Mouse (Mus musculus) MEL (cell line): ENCODE results near the gene Rpl29. TPM values are rescaled to one million over a fixed set of nuclear protein-coding genes. Genes with fewer than 3 reads are reported as not detected.

Source experiments
- BHLHE40 ChIP-seq: IDR thresholded peaks from 2 replicates; pipeline ENCODE4 v1.6.1; 2012; ENCODE audit warnings: low read depth, mild to moderate bottlenecking, inconsistent platforms, low read length, improper control_type of control experiment, borderline replicate concordance
- CHD1 ChIP-seq: IDR thresholded peaks from 2 replicates; pipeline ENCODE4 v1.6.1; 2012; ENCODE audit warnings: low read depth, mild to moderate bottlenecking, inconsistent platforms, low read length, improper control_type of control experiment
- CTCF ChIP-seq, 3 experiments: IDR thresholded peaks in 2 of 3; conservative IDR thresholded peaks in 1 of 3; 2 replicates each; pipeline ENCODE4 v1.5.1; 2011 to 2012; ENCODE audit warnings: low read length in 3 of 3, low read depth in 2 of 3, mild to moderate bottlenecking in 2 of 3, improper control_type of control experiment in 1 of 3, inconsistent platforms in 1 of 3, mixed read lengths in 1 of 3, moderate library complexity in 1 of 3; ENCODE audit not compliant: control insufficient read depth in 1 of 3, insufficient read depth in 1 of 3, poor library complexity in 1 of 3, severe bottlenecking in 1 of 3
- E2F4 ChIP-seq: IDR thresholded peaks from 2 replicates; pipeline ENCODE4 v1.6.1; 2011; ENCODE audit warnings: low read depth, low read length, improper control_type of control experiment, borderline replicate concordance
- ELF1 ChIP-seq: IDR thresholded peaks from 2 replicates; pipeline ENCODE4 v1.6.1; 2014; ENCODE audit warnings: low read depth, mild to moderate bottlenecking, inconsistent platforms, low read length, improper control_type of control experiment, moderate library complexity
- ETS1 ChIP-seq: IDR thresholded peaks from 2 replicates; pipeline ENCODE4 v1.6.1; 2012; ENCODE audit warnings: low read depth, mild to moderate bottlenecking, inconsistent platforms, low read length, improper control_type of control experiment, moderate library complexity
- GABPA ChIP-seq: IDR thresholded peaks from 2 replicates; pipeline ENCODE4 v1.6.1; 2012; ENCODE audit warnings: low read depth, mild to moderate bottlenecking, inconsistent platforms, low read length, improper control_type of control experiment, moderate library complexity
- GATA1 ChIP-seq: IDR thresholded peaks from 2 replicates; pipeline ENCODE4 v1.6.1; 2011; ENCODE audit warnings: low read depth, low read length, improper control_type of control experiment
- HCFC1 ChIP-seq: IDR thresholded peaks from 2 replicates; pipeline ENCODE4 v1.6.1; 2012; ENCODE audit warnings: low read depth, mild to moderate bottlenecking, inconsistent platforms, low read length, improper control_type of control experiment, moderate library complexity
- JUND ChIP-seq: IDR thresholded peaks from 2 replicates; pipeline ENCODE4 v1.6.1; 2011; ENCODE audit warnings: low read depth, mild to moderate bottlenecking, improper control_type of control experiment, low read length
- MEF2A ChIP-seq: IDR thresholded peaks from 2 replicates; pipeline ENCODE4 v1.6.1; 2014; ENCODE audit warnings: low read depth, mild to moderate bottlenecking, inconsistent platforms, low read length, improper control_type of control experiment; ENCODE audit not compliant: poor library complexity, insufficient replicate concordance, severe bottlenecking; ENCODE audit errors: extremely low read depth
- MXI1 ChIP-seq: IDR thresholded peaks from 2 replicates; pipeline ENCODE4 v1.6.1; 2011; ENCODE audit warnings: mild to moderate bottlenecking, low read depth, low read length, improper control_type of control experiment
- MYB ChIP-seq: IDR thresholded peaks from 2 replicates; pipeline ENCODE4 v1.6.1; 2011; ENCODE audit warnings: mild to moderate bottlenecking, low read depth, low read length, improper control_type of control experiment
- MYC ChIP-seq: IDR thresholded peaks from 2 replicates; pipeline ENCODE4 v1.6.1; 2011; ENCODE audit warnings: low read depth, mild to moderate bottlenecking, low read length, improper control_type of control experiment, moderate library complexity
- NELFE ChIP-seq: IDR thresholded peaks from 2 replicates; pipeline ENCODE4 v1.6.1; 2011; ENCODE audit warnings: low read depth, low read length, improper control_type of control experiment
- POLR2AphosphoS2 ChIP-seq: IDR thresholded peaks from 2 replicates; pipeline ENCODE4 v1.6.1; 2011; ENCODE audit warnings: low read length, improper control_type of control experiment
- RAD21 ChIP-seq: IDR thresholded peaks from 2 replicates; pipeline ENCODE4 v1.6.1; 2011; ENCODE audit warnings: mild to moderate bottlenecking, low read depth, low read length, improper control_type of control experiment
- RCOR1 ChIP-seq: IDR thresholded peaks from 2 replicates; pipeline ENCODE4 v1.6.1; 2012; ENCODE audit warnings: low read depth, mild to moderate bottlenecking, inconsistent platforms, low read length, improper control_type of control experiment
- SIN3A ChIP-seq: IDR thresholded peaks from 2 replicates; pipeline ENCODE4 v1.6.1; 2012; ENCODE audit warnings: low read length, improper control_type of control experiment, inconsistent platforms
- SMC3 ChIP-seq: IDR thresholded peaks from 2 replicates; pipeline ENCODE4 v1.6.1; 2011; ENCODE audit warnings: low read depth, low read length, improper control_type of control experiment
- UBTF ChIP-seq: IDR thresholded peaks from 2 replicates; pipeline ENCODE4 v1.6.1; 2012; ENCODE audit warnings: low read depth, mild to moderate bottlenecking, inconsistent platforms, low read length, improper control_type of control experiment, moderate library complexity, borderline replicate concordance; ENCODE audit not compliant: insufficient read depth
- USF1 ChIP-seq: IDR thresholded peaks from 2 replicates; pipeline ENCODE4 v1.6.1; 2014; ENCODE audit warnings: low read depth, mild to moderate bottlenecking, inconsistent platforms, low read length, improper control_type of control experiment, moderate library complexity
- ZKSCAN1 ChIP-seq: IDR thresholded peaks from 2 replicates; pipeline ENCODE4 v1.6.1; 2012; ENCODE audit warnings: low read depth, mild to moderate bottlenecking, inconsistent platforms, low read length, improper control_type of control experiment, moderate library complexity
- ZMIZ1 ChIP-seq: IDR thresholded peaks from 2 replicates; pipeline ENCODE4 v1.6.1; 2012; ENCODE audit warnings: low read depth, mild to moderate bottlenecking, inconsistent platforms, low read length, improper control_type of control experiment, moderate library complexity
- polyA plus RNA-seq, 2 experiments: library from polyadenylated mRNA; stranded (reverse) in 1 of 2; unstranded in 1 of 2; fragments of >175 nt in 1 of 2; fragments of >200 nt in 1 of 2; gene quantifications; 2 replicates each; pipeline versions ENCODE4 v1.2.1 to v1.2.4; 2012; ENCODE audit warnings: low replicate concordance in 2 of 2, low read depth in 1 of 2; ENCODE audit not compliant: insufficient read length in 2 of 2, insufficient read depth in 1 of 2, missing spikeins in 1 of 2
- total RNA-seq: library from RNA; depleted of rRNA; stranded (reverse); fragments of 300-350 nt; gene quantifications from 2 replicates; pipeline ENCODE4 v1.2.3, GENCODE M21; 2012

The Rpl29 gene
- total and polyA plus RNA-seq, 3 experiments = 60.8 to 761 TPM; not detected in 1

DNA sequence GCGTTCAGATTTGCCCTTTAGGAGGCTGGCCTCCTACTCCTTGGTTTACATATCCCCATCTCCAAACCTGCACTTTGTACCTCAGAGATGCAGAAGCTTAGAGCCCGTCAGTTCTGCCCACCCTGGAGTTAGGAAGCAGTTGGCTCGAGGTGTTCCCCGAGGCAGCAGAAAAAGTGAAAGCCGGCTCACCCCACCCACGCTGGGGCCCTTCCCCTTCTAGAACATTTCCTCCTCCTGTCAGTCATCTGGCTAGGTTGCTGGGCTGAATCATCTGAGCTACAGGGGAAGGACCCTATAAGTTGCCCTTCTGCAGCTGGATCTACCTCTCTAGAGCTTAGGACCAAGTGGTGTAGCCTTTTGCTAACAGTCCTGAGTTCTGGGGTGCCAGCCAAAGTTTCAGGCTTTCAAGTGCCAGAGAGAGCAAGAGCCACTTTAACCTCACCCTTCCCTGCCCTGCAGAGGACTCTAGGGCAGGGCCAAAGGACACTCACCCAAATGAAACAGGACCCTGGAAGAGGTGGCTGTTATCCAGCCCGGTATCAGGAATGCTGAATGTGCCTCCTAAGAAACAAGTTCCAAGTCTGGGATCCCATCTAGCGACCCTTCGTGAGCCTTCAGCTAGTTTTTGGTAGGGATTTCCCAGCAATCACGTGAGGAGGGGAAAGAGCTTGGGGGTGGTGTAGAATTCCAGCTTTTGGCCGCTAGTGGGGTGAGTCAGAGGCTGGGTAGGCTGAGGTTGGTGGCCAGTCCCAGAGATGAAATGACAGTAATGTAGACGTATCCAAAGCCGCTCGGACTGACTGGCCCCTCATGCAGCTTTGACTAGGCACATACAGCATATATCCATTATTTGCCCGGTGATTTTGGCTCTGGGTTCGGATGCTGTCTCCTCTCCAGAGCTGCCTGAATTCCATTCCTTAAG, 47.0 kb downstream of the Rpl29 start (continued):
- TF ChIP-seq RCOR1 = no peak
- TF ChIP-seq SIN3A = peak; percentile 79
- TF ChIP-seq HCFC1 = no peak
- TF ChIP-seq NELFE = peak; percentile 34; the same call in 1 of the 2 replicates
- no peak for TF ChIP-seq ELF1
- no peak for TF ChIP-seq E2F4
- TF ChIP-seq ETS1 = no peak
- TF ChIP-seq POLR2AphosphoS2 = no peak
- TF ChIP-seq MYC = no peak
- TF ChIP-seq ZMIZ1 = no peak
- peak; percentile 66 for TF ChIP-seq MXI1
- TF ChIP-seq CTCF (IDR thresholded peaks at IDR 0.05 in 2 of 3, conservative IDR thresholded peaks at IDR 0.05 in 1 of 3; ENCODE audit: control insufficient read depth in 1 of 3, insufficient read depth in 1 of 3, low read depth in 2 of 3, low read length in 3 of 3, poor library complexity in 1 of 3, severe bottlenecking in 1 of 3) = no peak
- TF ChIP-seq BHLHE40 = peak; percentile 37; the same call in 1 of the 2 replicates
- TF ChIP-seq USF1 = 0 out of 2 replicates have a peak, but pooled peaks have one; percentile 12
- TF ChIP-seq CHD1 = 0 out of 2 replicates have a peak, but pooled peaks have one; percentile 69
- TF ChIP-seq MYB = no peak
- TF ChIP-seq RAD21 = no peak
- TF ChIP-seq SMC3 = no peak
- TF ChIP-seq MEF2A = no peak
- TF ChIP-seq ZKSCAN1 = no peak
- no peak for TF ChIP-seq GATA1
- TF ChIP-seq JUND = no peak
- no peak for TF ChIP-seq UBTF
- TF ChIP-seq GABPA = no peak
